Mouse (Mus musculus) intestine, embryonic 14.5 days (tissue): ENCODE results near the gene Timp3. TPM values are rescaled to one million over a fixed set of nuclear protein-coding genes. Genes with fewer than 3 reads are reported as not detected.

Experiments used
- ATAC-seq: fragments of 200-750 bp; cut with Nextera tagmentation; replicated peaks from 2 replicates; pipeline ENCODE4 v1.8.0; 2017; ENCODE audit warnings: low read depth, moderate number of reproducible peaks, moderate TSS enrichment, moderate library complexity; ENCODE audit not compliant: low FRiP score, low TSS enrichment
- DNase-seq: peaks from one replicate; pipeline ENCODE4 v3.0.0-alpha.2; 2018; ENCODE audit warnings: low spot score
- H3K27ac ChIP-seq: fragments of 300-500 bp; sonication (generic); 2 replicates; pipeline ENCODE4 v1.5.1; 2014; ENCODE audit warnings: low read depth, mild to moderate bottlenecking, control low read depth
- H3K27me3 ChIP-seq: fragments of 300-500 bp; sonication (generic); replicated peaks from 2 replicates; pipeline ENCODE4 v1.6.1; 2014; ENCODE audit warnings: low read length, control low read depth; ENCODE audit not compliant: control insufficient read depth, insufficient read depth
- H3K36me3 ChIP-seq: fragments of 300-500 bp; sonication (generic); 2 replicates; pipeline ENCODE4 v1.6.1; 2014; ENCODE audit warnings: low read length, control low read depth; ENCODE audit not compliant: control insufficient read depth, insufficient read depth
- H3K4me1 ChIP-seq: fragments of 300-500 bp; sonication (generic); replicated peaks from 2 replicates; pipeline ENCODE4 v1.6.1; 2014; ENCODE audit warnings: low read length, control low read depth, mixed read lengths; ENCODE audit not compliant: control insufficient read depth, insufficient read depth
- H3K4me2 ChIP-seq: fragments of 300-500 bp; sonication (generic); 2 replicates; pipeline ENCODE4 v1.6.1; 2014; ENCODE audit warnings: low read length
- H3K4me3 ChIP-seq: fragments of 300-500 bp; sonication (generic); 2 replicates; pipeline ENCODE4 v1.5.1; 2014; ENCODE audit warnings: low read depth, low read length, control low read depth, mixed read lengths
- H3K9ac ChIP-seq: fragments of 300-500 bp; sonication (generic); 2 replicates; pipeline ENCODE4 v1.6.1; 2014; ENCODE audit warnings: mild to moderate bottlenecking, low read length
- H3K9me3 ChIP-seq: fragments of 300-500 bp; sonication (generic); 2 replicates; pipeline ENCODE4 v1.6.1; 2016; ENCODE audit warnings: low read length, control low read depth; ENCODE audit not compliant: control insufficient read depth
- WGBS: fragments of 180-500 bp; shearing (Covaris S2); extraction: QIAGEN DNeasy Blood & Tissue Kit; methylation state at CpG from one replicate; pipeline ENCODE4 v1.1.7; 2014; 5-methylcytosine and 5-hydroxymethylcytosine counted together
- polyA plus RNA-seq: library from polyadenylated mRNA; unstranded; fragments of >200 nt; fragmentation: Nextera tagmentation; extraction: Ambion mirVana; gene quantifications from 2 replicates; pipeline ENCODE4 v1.2.1, GENCODE M21; 2014

Gene Timp3
- polyA plus RNA-seq, 1 experiment from 2014 or later: 58.4 TPM

GRCm38 (mm10) chr10:86293880-86294279 lies 6.3 kb upstream of the Timp3 start:
- Histone ChIP-seq H3K9ac (no peak overlapping the region), H3K27ac (no peak overlapping the region), H3K4me2 (no peak overlapping the region), H3K27me3 (0 out of 2 replicates have a peak, but pooled peaks cover 4% of the 10 kb centered on the region), H3K9me3 (no peaks in the 10 kb centered on the region), H3K4me3 (no peak overlapping the region), H3K36me3 (no peaks in the 10 kb centered on the region), H3K4me1 (0 out of 2 replicates have a peak, but pooled peaks cover 5% of the 10 kb centered on the region)
- ATAC-seq (no peak), DNase-seq (no peak)
- 77% methylated on average over 1 of the region's 1 CpGs for WGBS

- no peaks in the 10 kb centered on the region for H3K36me3 ChIP-seq
- WGBS: 67% methylated on average over 10 of the region's 10 CpGs
- H3K4me1 ChIP-seq: 0 out of 2 replicates have a peak, but pooled peaks cover 5% of the 10 kb centered on the region
- DNase-seq (no peak), ATAC-seq (no peak)
- no peak overlapping the region for H3K27ac ChIP-seq
- 0 out of 2 replicates have a peak, but pooled peaks cover 4% of the 10 kb centered on the region for H3K27me3 ChIP-seq
- no peaks in the 10 kb centered on the region for H3K9me3 ChIP-seq
- no peak overlapping the region for H3K4me2 ChIP-seq
- no peak overlapping the region for H3K4me3 ChIP-seq
- H3K9ac ChIP-seq: no peak overlapping the region
Observed at GRCm38 (mm10) chr10:86294599-86295365, 5.4 kb upstream of the Timp3 start.

GRCm38 (mm10) chr10:86295454-86296098 lies 4.6 kb upstream of the Timp3 start:
- H3K4me2 ChIP-seq: peak overlapping the region; percentile 35
- H3K4me3 ChIP-seq: no peak overlapping the region
- DNase-seq: no peak
- H3K4me1 ChIP-seq: 0 out of 2 replicates have a peak, but pooled peaks cover 7% of the 10 kb centered on the region
- H3K9me3 ChIP-seq: no peaks in the 10 kb centered on the region
- H3K36me3 ChIP-seq: no peaks in the 10 kb centered on the region
- 0 out of 2 replicates have a peak, but pooled peaks cover 4% of the 10 kb centered on the region for H3K27me3 ChIP-seq
- no peak overlapping the region for H3K9ac ChIP-seq
- ATAC-seq: no peak
- WGBS: 31% methylated on average over 13 of the region's 13 CpGs
- no peak overlapping the region for H3K27ac ChIP-seq

GRCm38 (mm10) chr10:86296111-86296510 lies 4.1 kb upstream of the Timp3 start:
- H3K4me3 ChIP-seq: no peak overlapping the region
- H3K27ac ChIP-seq: no peak overlapping the region
- H3K27me3 ChIP-seq: 0 out of 2 replicates have a peak, but pooled peaks cover 4% of the 10 kb centered on the region
- ATAC-seq (no peak), DNase-seq (peak; percentile 88)
- no peaks in the 10 kb centered on the region for H3K36me3 ChIP-seq
- no peaks in the 10 kb centered on the region for H3K9me3 ChIP-seq
- peak overlapping the region; percentile 35 for H3K4me2 ChIP-seq
- WGBS: 3% methylated on average over 14 of the region's 14 CpGs
- no peak overlapping the region for H3K9ac ChIP-seq
- peaks cover 7% of the 10 kb centered on the region; the same call in 1 of the 2 replicates for H3K4me1 ChIP-seq

- Histone ChIP-seq H3K4me2 (no peak overlapping the region), H3K9me3 (no peaks in the 10 kb centered on the region), H3K27ac (no peak overlapping the region), H3K4me3 (no peak overlapping the region), H3K36me3 (no peaks in the 10 kb centered on the region), H3K27me3 (0 out of 2 replicates have a peak, but pooled peaks cover 4% of the 10 kb centered on the region), H3K4me1 (peaks cover 16% of the 10 kb centered on the region; the same call in 1 of the 2 replicates), H3K9ac (no peak overlapping the region)
- DNase-seq (no peak), ATAC-seq (no peak)
- 89% methylated on average over 2 of the region's 2 CpGs for WGBS
Observed at GRCm38 (mm10) chr10:86297307-86297706, 2.9 kb upstream of the Timp3 start.

- Histone ChIP-seq H3K4me1 (peaks cover 22% of the 10 kb centered on the region), H3K36me3 (no peaks in the 10 kb centered on the region), H3K4me3 (no peak overlapping the region), H3K9ac (no peak overlapping the region), H3K27me3 (0 out of 2 replicates have a peak, but pooled peaks cover 4% of the 10 kb centered on the region), H3K4me2 (no peak overlapping the region), H3K27ac (no peak overlapping the region), H3K9me3 (no peaks in the 10 kb centered on the region)
- no peak for ATAC-seq
- DNase-seq: no peak
- WGBS: 81% methylated on average over 6 of the region's 6 CpGs
Observed at GRCm38 (mm10) chr10:86298326-86298725, 1.8 kb upstream of the Timp3 start.

GRCm38 (mm10) chr10:86299795-86300194 lies 377 bp upstream of the Timp3 start:
- Histone ChIP-seq H3K27ac (no peak overlapping the region), H3K36me3 (no peaks in the 10 kb centered on the region), H3K4me2 (peak overlapping the region; percentile 93), H3K27me3 (0 out of 2 replicates have a peak, but pooled peaks cover 4% of the 10 kb centered on the region), H3K4me1 (peaks cover 28% of the 10 kb centered on the region), H3K4me3 (peak overlapping the region; percentile 78; the same call in 1 of the 2 replicates), H3K9me3 (no peaks in the 10 kb centered on the region), H3K9ac (no peak overlapping the region)
- DNase-seq (no peak), ATAC-seq (no peak)
- WGBS: 38% methylated on average over 6 of the region's 6 CpGs

- no peaks in the 10 kb centered on the region for H3K9me3 ChIP-seq
- DNase-seq: no peak
- peak overlapping the region; percentile 93 for H3K4me2 ChIP-seq
- peaks cover 5% of the 10 kb centered on the region; the same call in 1 of the 2 replicates for H3K36me3 ChIP-seq
- 0% methylated on average over 9 of the region's 10 CpGs for WGBS
- peak overlapping the region; percentile 51 for H3K27ac ChIP-seq
- H3K4me1 ChIP-seq: peaks cover 24% of the 10 kb centered on the region
- H3K9ac ChIP-seq: peak overlapping the region; percentile 59
- 0 out of 2 replicates have a peak, but pooled peaks cover 4% of the 10 kb centered on the region for H3K27me3 ChIP-seq
- peak overlapping the region; percentile 78 for H3K4me3 ChIP-seq
- ATAC-seq: no peak
Observed at GRCm38 (mm10) chr10:86301117-86301490, 932 bp downstream of the Timp3 start.
